Mouse (Mus musculus) WW6 (cell line): ENCODE results near the gene Coq7.

Experiments used
- DNase-seq: peaks from one replicate; pipeline ENCODE4 v3.0.0-alpha.2; 2013; ENCODE audit warnings: low read depth, low spot score

Coq7 gene

DNA sequence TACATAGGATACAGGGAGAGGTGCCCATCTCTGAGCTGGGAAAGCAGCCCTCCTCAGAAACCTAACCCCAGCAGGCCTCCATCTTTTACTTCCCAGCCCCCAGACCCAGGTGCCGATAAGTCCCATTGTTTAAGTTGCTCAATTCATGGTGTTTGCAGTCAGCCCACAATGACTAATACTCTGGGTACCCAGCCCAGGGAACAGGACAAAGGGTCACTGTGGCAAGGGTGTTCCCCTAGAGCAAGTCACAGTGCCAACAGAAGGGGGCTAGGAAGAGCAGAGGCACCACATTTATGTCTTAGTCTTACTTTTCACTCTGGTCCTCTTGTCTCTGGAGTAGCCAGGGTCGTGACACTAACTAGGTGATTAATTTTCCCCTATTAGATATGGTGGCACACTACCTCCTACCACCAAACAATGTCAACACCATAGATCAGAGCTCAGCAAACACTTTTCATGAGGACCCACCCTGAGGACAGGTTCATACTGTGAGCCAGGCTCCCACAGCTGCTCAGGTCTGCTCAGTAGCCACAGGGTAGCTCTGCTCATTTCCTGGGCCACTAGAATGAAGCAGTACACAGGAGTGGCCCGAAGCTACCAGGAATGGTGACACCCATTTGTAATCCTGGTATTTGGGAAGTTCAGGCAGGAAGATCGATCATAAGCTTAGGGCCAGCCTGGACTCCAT, 38.1 kb downstream of the Coq7 start:
- DNase-seq = no peak

DNA sequence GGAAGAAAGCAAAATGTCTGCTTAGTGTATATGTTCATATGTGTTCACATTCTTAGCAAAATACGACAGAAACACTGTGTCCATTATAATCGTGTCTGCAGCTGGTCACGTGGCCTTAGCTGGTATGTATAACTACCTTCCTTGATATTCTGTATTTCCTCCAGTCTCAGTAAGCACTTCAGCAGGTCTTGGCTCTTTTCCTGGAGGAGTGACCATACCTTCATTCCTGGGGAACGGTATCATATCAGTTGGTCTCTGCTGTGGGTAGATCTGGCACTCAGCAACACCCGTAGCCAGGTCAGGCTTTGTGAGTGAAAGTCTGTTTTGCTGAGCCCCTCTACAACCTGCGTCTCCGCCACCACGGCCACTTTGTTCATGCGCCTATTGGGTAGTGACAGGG, 39.3 kb downstream of the Coq7 start:
- no peak for DNase-seq

- DNase-seq = peak; percentile 22
Measured at GRCm38 (mm10) chr7:118491431-118492147, 41.6 kb downstream of the Coq7 start, which contains the start of gene Itpripl2. Itpripl2 (minus strand) TSS chr7:118491975.

GRCm38 (mm10) chr7:118490666-118491430, 42.3 kb downstream of the Coq7 start:
- DNase-seq = peak; percentile 18

GRCm38 (mm10) chr7:118489706-118490665, 43.2 kb downstream of the Coq7 start:
- DNase-seq = peak; percentile 20

GRCm38 (mm10) chr7:118488060-118488664, 45.0 kb downstream of the Coq7 start:
- no peak for DNase-seq

- no peak for DNase-seq
Measured at GRCm38 (mm10) chr7:118486917-118487316, 46.2 kb downstream of the Coq7 start.

DNA sequence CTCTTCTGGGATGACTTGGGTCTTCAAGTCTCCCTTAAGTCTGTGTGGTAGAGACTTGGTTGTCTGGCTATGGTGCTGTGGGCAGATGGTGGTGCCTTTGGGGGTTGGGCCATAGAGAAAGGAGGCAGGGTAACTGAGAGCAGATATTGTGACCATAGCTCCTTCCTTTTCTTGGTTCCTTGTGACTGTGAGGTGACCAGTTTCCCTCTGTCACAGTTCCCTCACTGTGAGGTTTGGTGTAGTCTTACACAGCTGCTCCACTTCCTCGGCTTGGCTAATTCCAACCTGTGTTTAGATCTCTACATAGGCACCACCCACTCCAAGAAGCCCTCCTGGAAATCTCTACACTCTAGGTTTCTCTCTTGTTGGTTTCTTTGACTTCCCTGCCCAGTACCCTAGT, 49.2 kb downstream of the Coq7 start:
- no peak for DNase-seq

- DNase-seq = no peak
Measured at GRCm38 (mm10) chr7:118482001-118482400, 51.2 kb downstream of the Coq7 start.

- DNase-seq = no peak
Measured at GRCm38 (mm10) chr7:118481047-118481810, 51.9 kb downstream of the Coq7 start.

DNA sequence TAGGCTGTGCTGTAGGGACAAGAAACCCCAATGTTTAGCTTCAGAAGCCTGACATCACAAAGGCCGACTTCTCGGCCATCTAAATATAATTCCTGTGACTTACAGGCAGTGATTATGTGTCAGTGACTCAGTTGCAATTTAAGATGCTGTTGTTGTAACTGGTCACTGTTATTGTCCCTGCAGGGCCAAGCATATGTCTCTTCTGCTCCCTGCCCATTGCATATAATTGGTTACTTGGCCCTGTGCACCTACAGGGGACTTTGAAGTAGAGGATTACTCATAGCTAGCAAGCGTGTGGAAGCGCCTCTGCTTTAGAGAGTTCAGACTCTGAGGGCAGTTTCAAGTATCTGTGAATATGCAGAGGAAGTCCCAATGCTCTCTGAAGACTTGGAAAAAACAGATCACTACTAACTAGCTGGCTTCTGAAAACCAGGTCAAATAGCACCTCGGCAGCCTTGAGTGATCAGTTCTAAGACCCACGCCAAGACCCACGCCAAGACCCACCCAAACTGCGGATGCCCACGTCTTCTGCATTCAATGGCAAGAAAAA, 52.9 kb downstream of the Coq7 start:
- no peak for DNase-seq

GRCm38 (mm10) chr7:118478835-118479312, 54.3 kb downstream of the Coq7 start:
- no peak for DNase-seq

GRCm38 (mm10) chr7:118476428-118476827, 56.7 kb downstream of the Coq7 start:
- no peak for DNase-seq

- no peak for DNase-seq
Measured at GRCm38 (mm10) chr7:118475008-118475705, 58.0 kb downstream of the Coq7 start.

- DNase-seq = no peak
Measured at GRCm38 (mm10) chr7:118472886-118473285, 60.3 kb downstream of the Coq7 start.

DNA sequence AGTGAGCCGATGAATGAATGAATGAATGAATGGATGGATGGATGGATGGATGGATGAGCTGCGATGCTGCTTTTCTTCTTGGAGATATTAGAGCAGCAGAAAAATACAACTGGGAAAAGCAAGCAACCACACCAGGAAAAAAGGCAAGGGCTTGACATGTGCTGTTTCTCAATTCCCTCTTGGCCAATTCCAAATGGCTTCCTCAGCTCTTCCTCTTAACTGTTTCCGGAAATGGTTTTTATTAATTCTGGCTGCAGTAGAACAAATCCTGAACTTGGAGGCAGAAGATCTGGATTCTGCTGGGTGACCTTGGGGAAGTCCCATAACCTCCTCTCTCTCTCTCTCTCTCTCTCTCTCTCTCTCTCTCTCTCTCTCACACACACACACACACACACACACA, 65.1 kb downstream of the Coq7 start:
- no peak for DNase-seq

GRCm38 (mm10) chr7:118464432-118464831, 68.7 kb downstream of the Coq7 start:
- no peak for DNase-seq

DNA sequence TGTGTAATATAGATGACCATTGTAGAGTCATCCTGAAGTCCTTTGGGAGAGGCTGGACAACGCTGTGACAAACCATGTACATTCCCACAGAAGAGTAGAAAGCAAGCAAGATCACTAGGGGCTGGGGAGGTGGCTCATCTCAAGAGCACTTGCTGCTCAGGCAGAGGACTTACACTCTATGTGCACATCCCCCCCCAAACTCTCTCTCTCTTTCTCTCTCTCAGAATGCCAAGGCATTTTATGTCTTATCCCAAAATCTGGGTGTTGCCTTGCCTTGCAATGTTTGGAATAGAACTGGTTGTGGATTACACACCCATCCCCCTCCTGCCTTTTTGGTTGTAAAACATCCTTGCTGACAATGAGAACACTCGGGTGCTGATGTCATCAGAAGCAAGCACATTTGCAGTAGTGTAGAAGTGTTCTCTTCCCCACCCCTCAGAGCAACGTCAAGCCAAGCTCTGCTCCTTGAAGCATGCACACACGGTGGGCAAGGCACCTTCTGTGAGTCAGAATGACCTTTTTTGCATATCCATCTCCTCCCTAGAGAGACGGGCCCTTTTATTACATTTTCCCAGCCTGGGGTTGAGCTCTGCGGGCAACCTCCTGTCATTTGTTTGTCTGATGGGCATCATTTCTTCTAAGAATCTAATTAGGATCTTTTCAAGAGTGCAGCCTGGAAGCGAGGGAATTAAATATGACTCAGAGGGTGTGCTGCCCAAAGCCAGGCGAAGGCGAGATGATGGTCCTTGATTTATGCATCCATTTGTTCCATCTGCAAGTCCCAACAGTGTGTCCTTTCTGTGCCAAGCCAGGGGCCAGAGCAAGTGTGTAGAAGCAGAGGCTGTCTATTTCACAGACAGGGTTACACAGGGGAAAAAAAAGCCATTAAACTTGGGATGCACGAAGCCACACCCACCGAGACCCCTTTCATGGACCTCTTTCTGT, 70.1 kb downstream of the Coq7 start:
- DNase-seq = no peak
